Mouse (Mus musculus) urinary bladder, postnatal 14 days (tissue): ENCODE measurements around the gene Anxa6.

Source experiments
- DNase-seq: peaks from one replicate; pipeline ENCODE4 v3.0.0; 2021; ENCODE audit warnings: low spot score

Anxa6 gene

DNA sequence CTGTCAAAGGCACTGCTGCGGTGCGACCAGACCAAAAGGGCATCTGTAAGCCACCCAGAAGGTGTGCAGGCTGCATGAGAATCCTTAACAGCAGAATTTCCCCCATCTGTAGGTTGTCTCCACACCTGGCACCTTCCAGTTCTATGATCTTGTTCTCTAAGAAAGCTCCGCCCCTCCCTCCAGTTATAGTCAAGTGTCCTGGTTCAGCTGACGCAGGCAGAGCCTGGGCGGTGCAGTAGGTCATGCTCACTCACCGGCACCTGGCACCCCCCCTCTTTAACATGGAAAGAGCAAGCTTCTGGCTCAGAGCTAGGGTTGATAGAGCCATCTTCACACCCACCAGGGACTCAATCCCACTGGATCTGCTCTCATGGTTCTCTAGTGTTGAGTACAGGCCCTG lies 104.0 kb downstream of the Anxa6 start:
- no peak for DNase-seq
